Mouse (Mus musculus) layer of hippocampus, postnatal 36 days (tissue): ENCODE measurements around the gene Znrd1. TPM values are rescaled to one million over a fixed set of nuclear protein-coding genes. Genes with fewer than 3 reads are reported as not detected.

Experiments
- DNase-seq, 2 experiments: peaks; one replicate each; pipeline ENCODE4 v3.0.0; 2022
- total RNA-seq, 2 experiments: library from RNA; stranded (reverse); gene quantifications; 2 replicates each; pipeline ENCODE4 v1.2.3; 2021

The Znrd1 gene
- total RNA-seq, 2 experiments from 2014 or later = 37.6 to 41.3 TPM

DNA sequence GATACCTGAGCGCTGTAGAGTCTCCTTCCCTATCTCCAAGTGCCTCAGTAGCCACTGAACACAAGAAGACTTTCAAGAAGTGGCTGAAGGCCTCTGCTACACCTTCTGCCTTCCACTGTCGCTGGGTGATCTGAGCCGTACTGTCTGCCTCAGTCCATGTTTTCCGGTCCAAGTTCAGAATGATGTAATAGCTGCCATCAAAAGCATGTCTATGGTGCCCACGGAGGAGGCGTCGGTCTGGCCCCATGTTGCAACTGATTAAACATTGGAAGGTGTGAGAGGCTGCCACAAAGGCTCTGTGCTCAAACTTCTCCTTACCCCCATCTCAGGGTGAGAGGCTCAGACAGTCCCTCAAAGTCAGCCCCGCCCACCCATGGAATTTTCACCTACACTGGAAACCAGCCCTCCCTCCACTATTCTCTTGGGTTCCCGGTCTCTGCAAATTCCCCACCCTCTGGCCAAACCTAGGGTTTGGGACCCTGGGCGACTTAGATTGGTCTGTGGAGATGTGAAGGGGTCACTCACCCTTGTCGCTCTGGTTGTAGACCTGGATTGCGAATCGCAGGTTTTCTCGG is 12.0 kb upstream of the Znrd1 start:
- no peak for DNase-seq

DNA sequence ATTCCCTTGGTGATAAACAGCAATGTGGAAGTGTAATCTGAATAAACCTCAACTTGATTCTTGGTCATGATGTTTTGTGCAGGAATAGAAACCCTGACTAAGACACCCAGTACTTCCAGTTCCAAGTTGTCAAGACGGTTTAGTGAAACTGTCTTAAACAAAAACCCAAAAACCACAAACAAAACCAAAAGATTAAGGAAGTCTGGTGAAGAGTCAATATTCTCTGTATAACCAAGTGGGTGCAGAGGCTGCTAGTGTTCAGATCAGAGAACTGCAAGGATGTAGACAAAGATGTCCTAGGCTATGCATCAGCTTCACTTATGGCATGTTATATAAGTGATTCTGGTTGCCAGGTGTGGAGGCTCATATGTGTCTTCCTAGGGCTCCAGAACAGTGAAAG is 8.5 kb upstream of the Znrd1 start:
- no peak for DNase-seq

DNA sequence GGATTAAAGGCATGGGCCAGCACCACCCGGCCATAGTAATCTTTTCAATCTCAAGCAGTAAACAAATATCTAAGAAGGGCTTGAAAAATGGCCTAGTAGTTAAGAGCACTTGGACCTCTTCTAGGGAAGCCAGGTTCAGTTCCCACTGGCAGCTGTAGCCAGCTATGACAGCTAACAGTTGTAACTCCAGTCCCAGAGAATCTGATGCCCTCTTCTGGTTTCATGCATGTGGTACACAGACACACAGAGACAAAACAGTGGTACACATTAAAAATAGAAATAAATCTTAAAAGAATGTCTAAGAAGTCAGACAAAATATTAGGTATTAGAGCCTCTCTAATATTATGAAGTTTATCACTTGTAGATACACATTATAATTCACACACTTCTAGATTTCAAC is 2.8 kb upstream of the Znrd1 start:
- no peak for DNase-seq

DNA sequence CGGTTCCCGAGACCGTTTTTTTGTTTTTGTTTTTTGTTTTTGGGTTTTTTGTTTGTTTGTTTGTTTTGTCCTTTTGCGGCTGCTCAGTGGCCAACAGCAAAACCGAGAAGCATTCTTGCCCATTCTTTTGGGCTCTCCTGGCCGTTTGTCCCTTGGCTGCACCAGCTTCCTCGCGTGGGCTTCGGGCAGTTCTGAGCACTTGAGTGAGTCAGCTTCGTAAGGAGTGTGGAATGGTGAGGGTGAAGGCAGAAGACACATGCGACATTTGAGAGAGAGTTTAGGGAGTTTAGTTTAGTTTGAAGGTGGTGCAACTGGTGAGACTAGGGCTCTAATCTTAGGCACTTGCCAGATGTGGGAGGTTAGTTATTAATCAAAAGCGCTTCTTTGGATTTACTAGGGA is 525 bp upstream of the Znrd1 start:
- DNase-seq = no peak

DNA sequence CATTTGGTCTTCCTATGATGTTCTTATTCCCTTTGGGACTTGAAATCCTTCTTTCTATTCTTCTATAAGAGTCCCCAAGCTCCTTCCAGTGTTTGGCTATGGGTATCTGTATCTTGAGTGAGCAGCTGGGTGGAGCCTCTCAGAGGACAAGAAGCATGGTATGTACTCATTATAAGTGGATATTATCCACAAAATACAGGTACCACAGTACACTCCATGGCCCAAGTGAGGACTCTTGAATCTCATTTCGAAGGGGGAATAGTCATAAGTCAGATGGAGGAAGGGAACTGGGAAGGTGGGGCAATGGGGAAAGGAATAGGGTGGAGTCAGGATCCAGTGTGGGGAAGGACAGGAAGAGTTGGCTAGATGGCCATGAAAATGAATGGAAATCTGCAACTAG is 5.3 kb downstream of the Znrd1 start:
- DNase-seq = no peak

DNA sequence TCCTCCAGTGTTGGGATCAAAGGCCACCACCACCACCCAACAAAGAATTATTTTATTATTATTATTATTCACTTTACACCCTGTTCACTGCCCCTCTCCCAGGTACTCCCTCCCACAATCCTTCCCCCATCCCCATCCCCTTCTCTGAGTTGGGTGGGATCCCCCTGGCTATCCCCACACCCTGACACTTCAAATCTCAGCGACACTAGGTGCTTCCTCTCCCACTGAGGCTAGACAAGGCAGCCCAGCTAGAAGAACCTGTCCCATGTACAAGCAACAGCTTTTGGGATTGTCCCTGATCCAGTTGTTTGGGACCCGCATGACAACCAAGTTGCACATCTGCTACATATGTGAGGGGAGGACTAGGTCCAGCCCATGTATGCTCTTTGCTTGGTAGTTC is 5.7 kb downstream of the Znrd1 start:
- no peak for DNase-seq

DNA sequence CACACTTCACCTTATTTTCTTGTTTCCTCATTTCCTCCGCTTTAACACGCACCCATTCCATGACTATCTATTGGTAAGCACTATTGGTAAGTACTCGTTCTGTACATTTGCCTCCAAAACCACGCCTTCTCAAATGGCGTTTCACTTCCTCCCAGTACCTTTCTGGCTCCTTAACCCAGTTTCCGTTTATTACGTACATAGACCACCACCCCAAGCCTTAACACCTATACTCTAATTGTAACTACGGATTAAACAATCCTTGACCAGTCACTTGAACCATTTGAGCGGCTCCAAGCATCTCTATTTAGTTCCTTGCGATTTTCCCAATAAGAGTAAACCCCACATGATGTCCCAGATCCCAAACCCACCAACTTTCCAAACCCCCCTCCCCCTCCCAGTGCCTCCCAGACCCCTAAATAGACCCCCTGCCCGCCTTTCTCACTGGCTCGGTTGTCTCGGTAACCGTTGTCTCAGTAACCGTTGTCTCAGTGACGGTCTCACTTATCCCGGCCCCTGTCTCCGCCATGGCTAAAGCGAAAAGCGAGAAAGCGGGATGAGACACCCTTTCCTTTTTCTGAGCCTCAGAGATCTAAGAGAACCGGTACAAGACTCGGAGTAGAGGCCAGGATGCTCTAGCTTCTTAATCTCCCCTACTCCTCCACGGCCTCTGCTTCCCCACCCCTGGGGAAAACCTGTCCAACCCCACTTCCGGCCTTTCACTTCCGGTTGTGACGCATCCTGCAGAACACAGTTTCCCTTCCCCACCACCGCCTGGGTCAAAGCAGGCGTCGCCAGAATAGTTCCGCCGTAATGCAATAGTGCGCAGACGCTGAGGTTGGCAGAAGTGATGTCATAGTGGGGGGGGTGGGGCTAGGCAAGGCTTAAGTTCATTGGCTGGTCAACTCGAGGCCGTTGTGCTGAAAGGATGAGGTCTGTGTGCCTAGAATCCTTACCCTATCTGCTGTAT is 7.1 kb downstream of the Znrd1 start, which contains the start of gene Ppp1r11:
Gene Ppp1r11 (minus strand): TSS at position 761 of the 967 bp plus-strand sequence.
- DNase-seq = peak; percentile 95 to 97

DNA sequence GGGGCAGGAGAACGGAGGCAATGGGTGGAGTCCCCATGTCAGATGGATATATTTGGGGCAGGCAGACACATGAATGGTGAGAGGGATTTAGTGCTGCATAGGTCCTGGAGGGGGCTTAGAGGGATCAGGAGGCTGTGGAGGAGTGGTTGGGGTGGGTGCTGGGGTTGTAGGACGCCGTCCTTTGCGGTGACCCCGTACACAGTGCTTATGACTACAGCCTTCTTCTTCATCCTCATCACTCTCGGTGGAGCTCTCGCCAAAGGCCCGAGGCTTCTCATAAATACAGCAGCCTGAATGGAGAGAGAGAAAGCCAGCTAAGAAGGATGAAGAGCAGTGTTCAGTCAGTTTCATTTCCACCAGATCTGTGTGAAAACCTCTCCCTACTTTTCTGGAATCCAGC is 9.1 kb downstream of the Znrd1 start:
- DNase-seq = no peak

DNA sequence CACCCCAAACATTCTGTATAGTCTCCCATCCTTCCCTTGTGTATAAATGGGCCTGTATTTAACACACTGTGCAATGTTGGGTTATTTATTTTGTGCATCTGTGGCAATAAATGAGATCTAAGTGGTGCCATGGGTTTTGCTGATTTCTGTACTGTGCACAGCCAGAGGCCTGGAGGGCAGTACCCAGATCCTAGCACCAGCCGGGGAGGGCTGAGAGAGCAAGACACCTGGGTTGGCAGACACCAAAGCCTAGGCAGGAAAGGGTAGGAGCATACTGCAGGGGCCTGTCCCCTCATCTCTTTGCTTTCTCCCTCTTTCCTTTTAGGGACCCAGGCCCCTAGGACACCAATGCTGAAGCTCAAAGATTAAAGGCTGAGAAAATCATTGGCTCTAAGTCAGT is 10.1 kb downstream of the Znrd1 start:
- no peak for DNase-seq

DNA sequence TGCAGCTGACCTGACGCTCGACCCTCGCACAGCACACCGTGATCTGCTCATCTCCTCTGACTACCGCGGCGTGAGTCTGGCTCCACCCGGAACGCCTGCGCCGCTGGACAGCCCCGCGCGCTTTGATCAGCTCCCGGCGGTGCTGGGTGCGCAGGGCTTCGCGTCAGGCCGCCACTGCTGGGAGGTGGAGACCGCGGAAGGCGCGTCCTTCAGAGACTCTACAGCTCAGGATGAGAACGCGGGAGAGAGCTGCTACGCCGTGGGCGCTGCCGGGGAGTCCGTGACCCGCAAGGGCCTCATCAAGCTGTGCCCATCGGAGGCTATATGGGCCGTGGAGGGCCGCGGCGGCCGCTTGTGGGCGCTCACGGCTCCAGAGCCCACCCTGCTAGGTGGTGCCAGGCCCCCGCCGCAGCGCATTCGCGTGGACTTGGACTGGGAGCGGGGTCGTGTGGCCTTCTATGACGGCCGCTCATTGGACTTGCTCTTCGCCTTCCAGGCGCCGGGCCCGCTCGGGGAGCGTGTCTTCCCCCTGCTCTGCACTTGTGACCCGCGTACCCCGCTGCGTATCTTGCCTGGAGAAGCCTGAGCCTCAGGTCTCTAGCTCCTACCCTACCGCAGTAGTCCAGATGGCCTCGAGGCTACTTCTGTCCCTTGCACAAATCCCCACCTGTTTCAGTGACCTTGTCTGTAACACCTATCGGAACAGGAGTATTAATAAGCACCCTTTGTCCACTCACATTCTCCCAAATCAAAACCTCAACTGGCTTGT is 11.1 kb downstream of the Znrd1 start:
- peak; percentile 55 to 70 for DNase-seq

DNA sequence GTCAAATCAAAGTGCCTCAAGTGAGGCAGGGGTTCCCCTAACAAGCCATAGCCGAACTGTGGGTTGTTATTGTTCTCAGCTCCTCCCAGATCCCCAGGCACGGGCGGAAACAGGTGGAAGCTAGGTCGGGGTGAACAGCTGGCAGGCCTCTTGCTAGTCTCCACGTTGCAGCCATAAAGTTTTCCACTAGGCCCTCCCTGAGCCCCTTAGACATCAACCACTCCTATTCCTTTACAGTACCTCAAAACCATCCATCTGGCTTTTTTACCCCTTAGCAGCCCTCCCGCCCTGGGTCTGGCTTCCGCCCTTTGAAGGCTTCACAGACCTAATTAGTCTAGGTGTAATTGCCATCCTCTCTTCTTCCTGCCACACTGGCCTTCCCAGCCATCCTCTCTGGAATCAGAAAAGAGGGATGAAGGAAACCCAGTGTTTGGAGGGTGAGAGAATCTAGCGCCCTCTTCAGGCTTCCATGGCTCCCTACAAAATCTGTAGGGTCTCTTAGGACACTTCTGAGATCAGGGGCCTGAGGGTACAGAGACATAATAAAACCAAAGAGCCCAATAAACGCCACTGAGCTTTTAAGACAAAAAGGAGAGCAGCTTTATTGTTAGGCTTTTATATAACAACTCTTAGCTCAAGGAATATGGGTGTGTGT is 14.1 kb downstream of the Znrd1 start:
- DNase-seq = no peak

DNA sequence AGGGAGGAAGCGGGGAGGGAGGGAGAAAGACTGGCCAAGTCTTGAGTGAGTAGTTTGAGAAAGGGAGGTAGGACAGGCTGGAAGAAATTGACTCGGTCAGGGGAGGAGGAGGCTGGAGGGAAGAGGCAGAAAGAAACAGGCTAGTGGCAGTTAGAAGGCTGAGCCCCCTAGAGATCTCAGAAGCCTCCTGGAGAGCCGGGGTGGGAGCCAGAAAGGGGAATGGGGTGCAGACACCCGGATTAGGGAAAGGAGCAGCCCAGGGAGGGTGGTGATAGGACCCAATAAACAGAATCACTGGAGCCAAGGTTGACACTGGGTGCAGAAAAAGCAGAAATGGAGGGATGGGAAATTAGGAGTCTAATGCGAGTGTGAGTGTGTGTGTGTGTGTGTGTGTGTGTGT is 14.7 kb downstream of the Znrd1 start:
- DNase-seq = no peak

DNA sequence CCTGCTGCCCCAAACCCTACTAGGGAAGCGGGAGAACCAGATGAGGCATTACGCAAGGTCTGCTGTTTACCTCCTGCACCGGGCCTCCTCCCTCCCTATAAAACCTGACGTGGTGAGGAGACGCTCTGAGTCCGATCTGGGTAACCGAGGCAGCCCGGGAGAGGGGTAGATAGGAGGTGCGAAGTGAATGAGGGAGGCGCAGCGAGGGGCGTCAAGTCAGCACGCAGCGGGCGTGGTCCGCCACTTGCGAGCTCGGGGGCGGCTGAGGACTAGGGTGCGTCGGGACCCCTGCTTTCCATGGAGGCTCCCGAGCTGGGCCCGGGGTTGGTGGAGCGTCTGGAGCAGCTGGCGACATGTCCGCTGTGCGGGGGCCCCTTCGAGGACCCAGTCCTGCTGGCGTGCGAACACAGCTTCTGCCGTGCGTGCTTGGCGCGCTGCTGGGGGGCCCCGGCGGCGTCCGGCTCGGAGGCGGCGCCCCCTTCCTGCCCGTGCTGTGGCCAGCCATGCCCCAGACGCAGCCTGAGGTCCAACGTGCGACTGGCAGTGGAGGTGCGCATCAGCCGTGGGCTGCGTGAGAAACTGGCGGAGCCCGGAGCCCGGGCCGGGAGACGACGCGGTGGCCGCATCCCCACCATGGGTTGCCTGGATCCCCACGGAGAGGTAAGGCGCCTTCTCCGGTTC is 15.4 kb downstream of the Znrd1 start, which contains the start of gene Rnf39:
Gene Rnf39 (plus strand): TSS at position 128 of the 681 bp plus-strand sequence.
- DNase-seq = no peak

DNA sequence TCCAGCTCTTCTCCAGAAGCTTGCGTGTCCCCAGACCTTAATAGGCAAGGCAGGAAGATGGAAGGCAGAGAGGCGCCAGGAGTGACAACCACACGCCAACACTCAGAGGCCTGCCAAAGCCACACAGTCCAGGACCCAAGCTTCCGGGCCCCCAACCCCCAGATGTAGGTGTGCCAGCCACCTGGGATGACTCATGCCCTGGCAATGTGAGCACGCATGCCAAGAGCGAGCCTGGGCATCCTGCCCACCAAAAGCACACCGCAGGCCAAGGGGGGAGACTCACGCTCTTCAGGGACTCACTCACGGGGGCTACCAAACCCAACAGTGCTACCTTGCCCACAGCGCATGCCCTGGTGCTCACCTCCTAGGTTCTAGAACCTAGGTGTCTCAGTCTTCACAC is 16.0 kb downstream of the Znrd1 start:
- peak in 1 of 2 experiments; percentile 41 for DNase-seq

DNA sequence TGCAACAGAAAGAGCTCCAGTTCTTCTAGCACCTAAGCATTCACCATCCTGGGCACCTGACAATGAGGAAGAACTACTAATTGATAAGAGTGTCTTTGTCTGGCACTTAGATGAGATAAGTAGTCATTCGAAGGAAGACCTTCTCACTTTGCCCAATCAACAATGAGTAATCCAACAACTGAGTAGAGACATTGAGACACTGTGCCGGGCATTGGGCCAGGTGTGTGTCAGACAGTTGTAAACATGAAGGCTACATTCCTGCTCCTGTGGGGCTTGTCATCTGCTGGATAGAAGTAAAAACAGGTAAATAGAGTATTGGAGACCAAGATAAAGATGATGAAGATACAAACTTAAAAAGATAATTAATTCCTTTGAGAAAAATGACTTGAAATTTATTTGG is 20.3 kb downstream of the Znrd1 start:
- no peak for DNase-seq

DNA sequence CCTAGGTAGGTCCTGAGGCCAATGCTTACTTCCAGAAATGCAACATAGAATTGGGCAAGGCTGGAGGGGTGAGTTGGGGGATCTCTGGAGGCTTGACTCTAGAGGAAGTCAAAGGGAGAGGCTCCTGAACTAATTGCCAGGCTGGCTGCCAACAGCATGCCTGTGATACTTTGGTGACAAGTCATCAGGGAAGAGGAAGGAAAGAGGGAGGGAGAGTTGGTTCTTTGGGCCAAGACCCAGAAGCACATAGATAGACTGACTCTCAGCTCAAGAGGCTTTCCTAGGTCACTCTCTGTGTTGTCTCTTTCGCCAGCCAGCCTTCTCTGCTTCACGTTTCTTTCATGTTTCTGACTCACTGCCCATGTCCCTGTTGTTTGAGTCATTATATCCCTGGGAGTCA is 26.6 kb downstream of the Znrd1 start:
- no peak for DNase-seq

DNA sequence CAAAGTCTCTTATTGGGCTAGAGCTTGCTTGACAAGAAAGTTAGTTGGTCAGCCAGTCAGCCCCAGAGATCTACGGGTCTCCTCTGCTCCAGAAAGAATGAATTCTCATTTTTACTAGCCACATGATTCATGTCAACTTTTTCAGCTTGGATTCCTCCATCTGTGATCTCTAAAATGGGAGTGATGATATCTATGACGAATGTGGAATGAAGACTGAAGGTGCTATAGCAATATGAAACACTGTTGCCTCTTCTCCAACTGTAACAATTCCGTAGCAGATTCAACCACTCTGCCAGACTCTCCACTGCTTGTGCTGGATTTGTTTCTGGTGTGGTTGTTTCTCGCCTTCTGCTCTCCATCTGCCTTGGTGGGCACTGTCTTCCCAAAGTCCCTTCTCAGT is 27.2 kb downstream of the Znrd1 start:
- DNase-seq = no peak

DNA sequence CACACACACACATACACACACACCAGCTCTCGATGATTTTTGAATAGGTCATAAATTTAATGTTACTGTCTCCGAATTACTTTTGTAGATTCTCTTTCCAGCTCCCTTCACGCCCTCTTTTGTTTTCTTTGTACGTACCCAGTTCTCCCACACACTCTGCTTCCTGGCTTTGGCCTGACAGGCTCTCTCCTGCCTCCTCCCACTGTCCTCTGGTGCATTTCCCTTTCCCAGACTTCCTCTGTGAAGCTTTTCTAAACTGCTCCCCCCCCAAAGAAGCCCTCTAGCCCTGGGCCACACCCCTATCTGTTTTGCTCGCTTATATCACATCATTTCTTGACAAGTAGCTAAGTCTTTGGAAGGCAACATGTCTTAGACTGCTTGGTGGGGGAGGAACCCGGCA is 28.1 kb downstream of the Znrd1 start:
- no peak for DNase-seq

DNA sequence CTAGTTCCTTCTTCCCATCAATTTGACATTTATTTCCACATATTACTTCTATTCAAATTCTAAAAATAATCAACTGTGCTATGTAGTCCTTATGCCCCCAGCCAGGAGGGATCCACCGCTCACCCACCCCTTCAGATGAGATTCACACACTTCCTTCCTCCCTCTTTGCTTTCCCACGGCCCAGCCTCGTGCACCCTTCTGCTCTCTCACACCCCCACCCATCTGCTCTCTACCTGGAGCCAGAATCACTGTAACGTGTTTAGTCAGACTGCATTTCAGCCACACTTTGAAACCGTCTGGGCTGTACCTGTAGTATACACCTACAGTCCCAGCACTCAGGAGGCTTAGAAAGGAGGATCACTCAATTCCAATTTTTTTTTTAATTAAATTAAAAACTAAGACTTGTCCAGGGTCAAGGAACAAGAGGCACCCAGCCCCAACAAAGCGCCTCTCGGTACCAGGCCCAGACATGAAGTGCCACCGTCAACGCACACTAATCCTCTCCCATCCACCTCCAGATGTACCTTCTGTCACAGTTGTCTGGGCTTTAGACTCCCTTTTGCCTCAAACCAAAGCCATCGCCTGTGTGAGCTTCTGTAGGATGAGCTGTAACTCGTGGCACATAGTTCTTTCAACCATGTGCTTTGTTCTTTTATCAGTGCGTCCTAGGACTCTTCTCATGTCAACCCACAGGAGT is 29.0 kb downstream of the Znrd1 start:
- DNase-seq = no peak

DNA sequence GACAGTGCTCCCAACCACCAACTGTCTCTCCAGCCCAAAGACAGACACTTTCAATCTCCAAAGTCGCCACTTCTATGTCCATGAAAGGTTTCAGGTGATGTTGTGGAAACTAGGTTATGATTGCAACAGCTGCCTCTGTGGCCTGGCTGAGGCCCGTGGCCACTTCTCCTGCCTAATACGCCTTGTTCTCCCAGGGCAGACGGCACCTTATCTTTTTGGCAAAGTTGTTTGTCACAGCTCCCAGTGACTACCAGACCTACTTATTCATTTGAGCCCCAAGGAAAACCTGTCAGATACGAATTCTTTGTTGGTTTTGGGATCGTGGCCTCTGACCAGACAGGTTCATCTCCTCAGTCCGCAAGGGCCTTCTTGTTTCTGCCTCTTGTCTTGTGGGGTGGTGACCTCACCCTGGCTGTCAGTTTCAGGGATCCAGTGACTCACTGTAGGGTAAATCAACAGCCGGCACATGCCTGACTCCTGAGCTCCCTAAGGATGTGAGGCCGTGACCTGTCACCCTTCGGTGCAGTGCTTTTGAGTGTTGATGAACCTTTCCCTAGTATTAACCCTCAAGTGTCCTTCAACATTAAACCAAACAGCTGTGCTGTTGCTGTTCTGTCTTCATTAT is 30.8 kb downstream of the Znrd1 start:
- no peak for DNase-seq

DNA sequence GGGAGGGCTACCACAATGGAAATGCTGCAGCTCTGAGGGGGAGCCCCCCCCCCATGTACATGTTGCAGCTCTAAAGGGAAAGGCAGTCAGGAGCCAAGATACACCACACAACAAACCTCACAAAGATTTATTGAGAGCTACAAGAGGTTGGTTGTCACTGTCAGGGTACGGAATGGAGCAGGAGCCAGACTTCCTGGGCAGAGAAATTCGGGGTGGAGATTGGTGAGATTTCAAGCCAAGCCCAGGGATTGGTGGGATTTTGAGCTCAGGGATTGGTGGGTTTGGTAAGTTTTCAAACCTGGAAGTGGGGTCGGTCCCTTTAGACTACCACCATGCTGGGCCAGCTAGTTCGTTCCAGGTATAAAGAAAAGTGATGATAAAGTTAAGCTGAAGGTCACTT is 34.9 kb downstream of the Znrd1 start:
- DNase-seq = no peak
